Mouse (Mus musculus) kidney, adult 2 months (tissue): Measurements from ENCODE around the gene Nudt17. TPM values are rescaled to one million over a fixed set of nuclear protein-coding genes. Genes with fewer than 3 reads are reported as not detected.
A peak's percentile ranks its signal among the peaks of the same experiment; 100 is the strongest.
"Not testable (repeated sequence)": the region's sequence is repeated elsewhere in the genome, so short reads cannot be mapped to it uniquely, and the experiment has no call there.

Source experiments
- DNase-seq: peaks from one replicate; pipeline ENCODE4 v3.0.0; 2021
- H3K27ac ChIP-seq: fragments of 200-500 bp; 2 replicates; pipeline ENCODE4 v1.5.1; 2012; ENCODE audit warnings: low read depth, low read length, control low read depth, inconsistent platforms; ENCODE audit not compliant: insufficient read depth
- H3K27me3 ChIP-seq: fragments of 200-500 bp; replicated peaks from 2 replicates; pipeline ENCODE4 v1.6.1; 2012; ENCODE audit warnings: mild to moderate bottlenecking, moderate library complexity, low read length, inconsistent platforms; ENCODE audit not compliant: control insufficient read depth, insufficient read depth
- H3K36me3 ChIP-seq: fragments of 200-500 bp; 2 replicates; pipeline ENCODE4 v1.6.1; 2012; ENCODE audit warnings: mild to moderate bottlenecking, moderate library complexity, low read length, inconsistent platforms; ENCODE audit not compliant: control insufficient read depth, insufficient read depth
- H3K4me1 ChIP-seq: fragments of 200-500 bp; 2 replicates; pipeline ENCODE4 v1.6.1; 2011; ENCODE audit warnings: low read length; ENCODE audit not compliant: control insufficient read depth, insufficient read depth
- H3K4me3 ChIP-seq: fragments of 200-500 bp; 2 replicates; pipeline ENCODE4 v1.5.1; 2011; ENCODE audit warnings: mild to moderate bottlenecking, low read depth, low read length, control low read depth; ENCODE audit not compliant: insufficient read depth
- CTCF ChIP-seq: fragments of 200-500 bp; conservative IDR thresholded peaks from 2 replicates; pipeline ENCODE4 v1.5.1; 2011; ENCODE audit warnings: low read depth, mild to moderate bottlenecking, control low read depth, low read length, moderate library complexity, mixed read lengths; ENCODE audit not compliant: insufficient read depth, insufficient read length
- POLR2A ChIP-seq: fragments of 200-500 bp; IDR thresholded peaks from one replicate; pipeline ENCODE4 v1.6.1; 2011; ENCODE audit warnings: low read depth, low read length, control low read depth
- whole genome bisulfite sequencing: fragments of 180-500 bp; shearing (Covaris S2); methylation state at CpG from one replicate; pipeline ENCODE4 v1.1.7; 2018; 5-methylcytosine and 5-hydroxymethylcytosine counted together
- polyA plus RNA-seq: library from polyadenylated mRNA; depleted of rRNA; stranded (reverse); fragments of >200 nt; gene quantifications from 2 replicates; pipeline ENCODE4 v1.2.3, GENCODE M21; 2012

Nudt17 gene
- polyA plus RNA-seq, 1 experiment, result 3.6 TPM

GRCm38 (mm10) chr3:96696198-96696765, 12.1 kb downstream of the Nudt17 start, which contains the start of gene Pias3:
Pias3 (plus strand) TSS chr3:96696384.
- no peak for TF ChIP-seq POLR2A
- peak within 1 kb of the TSS; percentile 96 for H3K4me3 ChIP-seq
- DNase-seq, result peak; percentile 93
- H3K36me3 ChIP-seq, result 0 out of 2 replicates have a peak, but pooled peaks cover 1% of the 10 kb centered on the region
- H3K27me3 ChIP-seq, result no peaks in the 10 kb centered on the region
- peaks cover 4% of the 10 kb centered on the region; the same call in 1 of the 2 replicates for H3K4me1 ChIP-seq
- under 1% methylated on average over 35 of the region's 35 CpGs for WGBS
- H3K27ac ChIP-seq, result peak within 1 kb of the TSS; percentile 81

GRCm38 (mm10) chr3:96693579-96693978, 14.8 kb downstream of the Nudt17 start:
- Histone ChIP-seq H3K4me1 (peaks cover 4% of the 10 kb centered on the region; the same call in 1 of the 2 replicates), H3K27ac (no peak overlapping the region), H3K36me3 (no peaks in the 10 kb centered on the region), H3K27me3 (no peaks in the 10 kb centered on the region), H3K4me3 (no peak overlapping the region)
- 79% methylated on average over 1 of the region's 1 CpGs for WGBS
- TF ChIP-seq CTCF, result no peak
- no peak for TF ChIP-seq POLR2A
- no peak for DNase-seq

DNA sequence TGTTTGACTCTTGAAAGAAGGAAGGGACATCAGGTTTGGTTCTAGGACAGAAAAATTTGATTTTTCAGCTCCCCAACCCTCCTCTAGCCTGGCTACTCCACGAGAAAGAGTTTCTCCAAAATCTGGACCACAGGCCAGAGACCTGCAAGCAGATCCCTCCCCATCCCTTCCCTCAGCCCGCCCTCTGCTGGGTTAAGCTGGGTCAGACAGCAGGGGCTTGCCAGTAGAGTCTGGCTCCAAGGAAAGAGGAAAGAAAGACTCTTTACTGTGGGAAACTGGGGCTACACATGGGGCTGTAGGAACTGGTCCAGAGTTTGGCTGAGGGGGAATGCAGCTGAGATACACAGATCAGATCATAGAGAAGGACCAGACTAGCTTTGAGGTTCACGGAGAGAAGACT, 15.9 kb downstream of the Nudt17 start:
- Histone ChIP-seq H3K27me3 (no peaks in the 10 kb centered on the region), H3K27ac (no peak overlapping the region), H3K4me1 (peaks cover 4% of the 10 kb centered on the region; the same call in 1 of the 2 replicates), H3K4me3 (no peak overlapping the region), H3K36me3 (no peaks in the 10 kb centered on the region)
- 0 out of 2 replicates have a peak, but pooled peaks have one; percentile 13 for TF ChIP-seq CTCF
- no peak for TF ChIP-seq POLR2A
- WGBS, result 34% methylated on average over 3 of the region's 3 CpGs
- peak; percentile 14 for DNase-seq

DNA sequence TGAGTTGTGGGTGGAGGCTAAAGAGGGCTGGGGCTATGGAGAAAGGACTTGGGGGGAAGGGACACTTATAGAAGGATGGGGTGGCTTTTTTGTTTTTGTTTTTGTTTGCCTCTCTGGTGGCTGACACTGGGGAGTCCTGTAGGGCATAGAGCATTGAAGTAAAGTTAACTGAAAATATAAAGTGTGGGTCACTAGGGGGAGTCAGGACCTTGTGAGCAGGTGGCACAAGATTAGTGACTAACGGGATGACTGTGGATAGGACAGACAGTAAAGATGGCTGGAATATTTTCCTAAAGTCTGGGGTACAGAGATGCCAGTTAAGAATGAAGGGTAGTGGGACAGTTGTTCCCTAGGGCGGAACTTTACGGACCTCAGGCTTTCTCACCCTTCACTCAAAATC, 18.1 kb downstream of the Nudt17 start:
- WGBS, result 54% methylated on average over 3 of the region's 3 CpGs
- Histone ChIP-seq H3K4me1 (no peaks in the 10 kb centered on the region), H3K27me3 (no peaks in the 10 kb centered on the region), H3K27ac (no peak overlapping the region), H3K4me3 (no peak overlapping the region), H3K36me3 (no peaks in the 10 kb centered on the region)
- DNase-seq, result no peak
- TF ChIP-seq CTCF (peak; percentile 40), POLR2A (no peak)

- no peaks in the 10 kb centered on the region for H3K36me3 ChIP-seq
- no peak for DNase-seq
- WGBS, result 85% methylated on average over 11 of the region's 11 CpGs
- TF ChIP-seq POLR2A, result no peak
- TF ChIP-seq CTCF, result no peak
- no peak overlapping the region for H3K4me3 ChIP-seq
- no peaks in the 10 kb centered on the region for H3K27me3 ChIP-seq
- H3K4me1 ChIP-seq, result no peaks in the 10 kb centered on the region; the same call in 1 of the 2 replicates
- H3K27ac ChIP-seq, result no peak overlapping the region
Observed at GRCm38 (mm10) chr3:96688854-96689253, 19.5 kb downstream of the Nudt17 start.

DNA sequence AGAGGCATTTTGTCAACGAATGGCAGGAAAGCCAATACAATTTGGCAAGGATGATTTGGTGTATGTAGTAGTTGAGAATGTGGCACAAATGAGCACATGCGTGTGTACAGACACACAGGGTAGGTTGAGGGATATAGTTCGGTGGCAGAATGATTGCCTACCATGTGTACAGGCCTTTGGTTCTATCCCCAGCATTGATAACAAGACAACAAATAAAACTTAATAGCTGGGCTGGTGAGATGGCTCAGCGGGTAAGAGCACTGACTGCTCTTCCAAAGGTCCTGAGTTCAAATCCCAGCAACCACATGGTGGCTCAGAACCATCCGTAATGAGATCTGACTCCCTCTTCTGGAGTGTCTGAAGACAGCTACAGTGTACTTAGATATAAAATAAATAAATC, 22.3 kb downstream of the Nudt17 start:
- H3K36me3 ChIP-seq, H3K27me3 ChIP-seq, DNase-seq, H3K27ac ChIP-seq, H3K4me1 ChIP-seq, H3K4me3 ChIP-seq: not testable (repeated sequence)
- WGBS, result 95% methylated on average over 5 of the region's 5 CpGs

DNA sequence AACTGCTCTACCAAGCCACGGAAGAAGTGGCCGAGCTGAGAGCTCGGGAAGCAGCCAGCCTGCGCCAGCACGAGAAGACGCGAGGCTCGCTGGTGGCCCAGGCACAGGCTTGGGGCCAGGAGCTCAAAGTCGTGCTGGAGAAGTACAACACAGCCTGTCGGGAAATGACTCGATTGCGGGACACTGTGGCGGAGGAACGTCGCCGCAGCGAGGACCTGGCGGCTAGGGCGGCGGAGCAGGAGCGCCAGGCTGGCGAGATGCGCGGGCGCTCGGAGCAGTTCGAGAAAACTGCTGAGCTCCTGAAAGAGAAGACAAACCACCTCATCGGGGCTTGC, 23.6 kb downstream of the Nudt17 start:
- Histone ChIP-seq H3K27ac (no peak overlapping the region), H3K27me3 (no peaks in the 10 kb centered on the region; the same call in 1 of the 2 replicates), H3K4me3 (no peak overlapping the region), H3K4me1 (no peaks in the 10 kb centered on the region; the same call in 1 of the 2 replicates), H3K36me3 (no peaks in the 10 kb centered on the region)
- 37% methylated on average over 28 of the region's 28 CpGs for WGBS
- peak; percentile 10 for DNase-seq
- TF ChIP-seq POLR2A (no peak), CTCF (no peak)
